Comparison of ENCODE assay signal across 8 mouse cellular contexts in the genomic region with DNA sequence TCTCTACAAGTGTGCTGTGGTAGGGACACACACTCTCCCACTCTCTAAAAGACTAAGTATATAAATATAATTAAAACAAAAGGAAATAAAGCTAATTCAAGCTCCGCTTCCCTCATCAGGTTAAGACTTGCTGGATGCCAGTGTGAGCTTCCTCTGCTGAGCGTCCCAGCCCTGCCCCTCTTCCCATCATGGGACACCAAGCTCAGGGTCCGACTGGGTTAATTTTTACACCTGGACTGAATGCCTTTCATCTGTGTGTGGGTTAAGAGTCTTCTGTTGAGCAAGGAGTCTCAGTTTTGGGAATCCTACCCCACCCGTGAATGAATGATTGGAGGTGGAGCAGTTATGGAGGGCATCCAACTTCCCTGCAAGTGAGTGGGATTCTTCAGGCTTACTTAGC. TPM values are rescaled to one million over a fixed set of nuclear protein-coding genes. Genes with fewer than 3 reads are reported as not detected.
DNase-seq lines count a peak whose midpoint lies in the region; ATAC-seq lines count a peak whose summit lies in the region.

No protein-coding gene starts in this region.

- no peaks in the 10 kb centered on the region for H3K9me3 ChIP-seq in heart, embryonic 12.5 days (replicated peaks)
- no peaks in the 10 kb centered on the region for H3K9me3 ChIP-seq in forebrain, embryonic 13.5 days (replicated peaks)
- no peaks in the 10 kb centered on the region for H3K9me3 ChIP-seq in kidney, embryonic 16.5 days (ENCODE audit: low read length)
- no peaks in the 10 kb centered on the region for H3K9me3 ChIP-seq in midbrain, embryonic 16.5 days (replicated peaks; ENCODE audit: control insufficient read depth, low read length, poor library complexity, severe bottlenecking)

- WGBS in heart, embryonic 12.5 days: 71% methylated on average over 4 of the region's 4 CpGs
- WGBS in forebrain, embryonic 13.5 days: 62% methylated on average over 4 of the region's 4 CpGs
- WGBS in kidney, embryonic 16.5 days: 58% methylated on average over 4 of the region's 4 CpGs
- 69% methylated on average over 4 of the region's 4 CpGs for WGBS in midbrain, embryonic 16.5 days

- H3K36me3 ChIP-seq in heart, embryonic 12.5 days: no peaks in the 10 kb centered on the region
- no peaks in the 10 kb centered on the region for H3K36me3 ChIP-seq in forebrain, embryonic 13.5 days (ENCODE audit: poor library complexity, severe bottlenecking)
- no peaks in the 10 kb centered on the region for H3K36me3 ChIP-seq in kidney, embryonic 16.5 days (ENCODE audit: insufficient read depth, low read length)
- H3K36me3 ChIP-seq in midbrain, embryonic 16.5 days (ENCODE audit: control insufficient read depth, insufficient read depth, low read length): no peaks in the 10 kb centered on the region

- H3K27ac ChIP-seq in heart, embryonic 12.5 days (ENCODE audit: poor library complexity, severe bottlenecking): peak overlapping the region; percentile 84
- peak overlapping the region; percentile 4; the same call in 1 of the 2 replicates for H3K27ac ChIP-seq in forebrain, embryonic 13.5 days
- peak overlapping the region; percentile 86 for H3K27ac ChIP-seq in kidney, embryonic 16.5 days (ENCODE audit: low read length)
- peak overlapping the region; percentile 67; the same call in 1 of the 2 replicates for H3K27ac ChIP-seq in midbrain, embryonic 16.5 days (ENCODE audit: low read length)

- no peaks in the 10 kb centered on the region for H3K27me3 ChIP-seq in heart, embryonic 12.5 days (replicated peaks)
- peaks cover 14% of the 10 kb centered on the region for H3K27me3 ChIP-seq in forebrain, embryonic 13.5 days
- 0 out of 2 replicates have a peak, but pooled peaks cover 3% of the 10 kb centered on the region for H3K27me3 ChIP-seq in kidney, embryonic 16.5 days (ENCODE audit: insufficient read depth, low read length)
- no peaks in the 10 kb centered on the region for H3K27me3 ChIP-seq in midbrain, embryonic 16.5 days (ENCODE audit: control insufficient read depth, insufficient read depth, low read depth, low read length)

- peak overlapping the region; percentile 54; the same call in 1 of the 2 replicates for H3K9ac ChIP-seq in heart, embryonic 12.5 days
- H3K9ac ChIP-seq in forebrain, embryonic 13.5 days: peak overlapping the region; percentile 61; the same call in 1 of the 2 replicates
- peak overlapping the region; percentile 63 for H3K9ac ChIP-seq in kidney, embryonic 16.5 days (replicated peaks; ENCODE audit: low read length)
- peak overlapping the region; percentile 48 for H3K9ac ChIP-seq in midbrain, embryonic 16.5 days (ENCODE audit: low read depth, low read length)

- H3K4me2 ChIP-seq in heart, embryonic 12.5 days: peak overlapping the region; percentile 70
- H3K4me2 ChIP-seq in forebrain, embryonic 13.5 days: peak overlapping the region; percentile 65
- H3K4me2 ChIP-seq in kidney, embryonic 16.5 days (replicated peaks; ENCODE audit: low read depth, low read length): peak overlapping the region; percentile 61
- peak overlapping the region; percentile 63 for H3K4me2 ChIP-seq in midbrain, embryonic 16.5 days (ENCODE audit: low read length)

- no peak for DNase-seq in heart, adult 18-20 months
- no peak for DNase-seq in urinary bladder, postnatal 4 days (ENCODE audit: low spot score in 2 of 2)

- no peak for ATAC-seq in heart, embryonic 12.5 days (ENCODE audit: insufficient number of reproducible peaks, low FRiP score)
- peak; percentile 22; the same call in 1 of the 2 replicates for ATAC-seq in forebrain, embryonic 13.5 days
- no peak for ATAC-seq in kidney, embryonic 16.5 days (ENCODE audit: low FRiP score, low TSS enrichment)
- no peak; the same call in 1 of the 2 replicates for ATAC-seq in midbrain, embryonic 16.5 days
- no peak for ATAC-seq in activated CD4-positive, CD25-positive, alpha-beta regulatory T cell, adult 4 months
- no peak for ATAC-seq in frontal cortex, adult (ENCODE audit: low TSS enrichment)

- peaks cover 49% of the 10 kb centered on the region for H3K4me1 ChIP-seq in heart, embryonic 12.5 days (replicated peaks)
- peaks cover 12% of the 10 kb centered on the region for H3K4me1 ChIP-seq in forebrain, embryonic 13.5 days
- H3K4me1 ChIP-seq in kidney, embryonic 16.5 days (ENCODE audit: insufficient read depth, low read length): peaks cover 51% of the 10 kb centered on the region
- peaks cover 6% of the 10 kb centered on the region for H3K4me1 ChIP-seq in midbrain, embryonic 16.5 days (ENCODE audit: control insufficient read depth, insufficient read depth, low read length)

- no peak overlapping the region for H3K4me3 ChIP-seq in heart, embryonic 12.5 days
- H3K4me3 ChIP-seq in forebrain, embryonic 13.5 days: peak overlapping the region; percentile 38; the same call in 1 of the 2 replicates
- peak overlapping the region; percentile 38 for H3K4me3 ChIP-seq in kidney, embryonic 16.5 days (ENCODE audit: low read length)
- H3K4me3 ChIP-seq in midbrain, embryonic 16.5 days (ENCODE audit: low read depth, low read length): peak overlapping the region; percentile 35

RNA-seq across cellular contexts. Expression of gene 1700122O11Rik, which starts 35.6 kb away (rescaled TPM):
- polyA plus RNA-seq in heart, embryonic 12.5 days (2016; fragmentation: Nextera tagmentation; extraction: Ambion mirVana): not detected in 2 replicates
- total RNA-seq in heart, adult 18-20 months (2021): not detected
- polyA plus RNA-seq in forebrain, embryonic 13.5 days (2015; fragmentation: Nextera tagmentation; extraction: Ambion mirVana): not detected in 2 replicates
- not detected in 2 replicates for polyA plus RNA-seq in kidney, embryonic 16.5 days (2015; fragmentation: Nextera tagmentation; extraction: Ambion mirVana)
- not detected in 2 replicates for polyA plus RNA-seq in midbrain, embryonic 16.5 days (2015; fragmentation: Nextera tagmentation; extraction: Ambion mirVana)
- not detected for polyA plus RNA-seq in activated CD4-positive, CD25-positive, alpha-beta regulatory T cell, adult 4 months (2017; shearing (Covaris generic))

Comparison
In these comparisons a context has a peak if more than half of its experiments do, and no peak if none do; other contexts are left out.
1. H3K27ac ChIP-seq: peak in every context shown above with its lines; median percentile 86 in kidney, embryonic 16.5 days; 84 in heart, embryonic 12.5 days; 67 in midbrain, embryonic 16.5 days; 4 in forebrain, embryonic 13.5 days.